Mouse (Mus musculus) gastrocnemius, adult 2 months (tissue): ENCODE measurements around the gene Tcf7l2. TPM values are rescaled to one million over a fixed set of nuclear protein-coding genes. Genes with fewer than 3 reads are reported as not detected.
A peak's percentile ranks its signal among the peaks of the same experiment; 100 is the strongest.

Experiments
- DNase-seq: peaks from one replicate; pipeline ENCODE4 v3.0.0; 2022
- H3K27ac ChIP-seq: fragments of 200-600 bp; 2 replicates; pipeline ENCODE4 v1.8.1; 2022; ENCODE audit warnings: mild to moderate bottlenecking
- H3K4me3 ChIP-seq: fragments of 200-600 bp; 2 replicates; pipeline ENCODE4 v1.8.1; 2022; ENCODE audit warnings: mild to moderate bottlenecking, moderate library complexity
- CTCF ChIP-seq: fragments of 200-600 bp; IDR thresholded peaks from 2 replicates; pipeline ENCODE4 v1.8.1; 2022; ENCODE audit warnings: antibody characterized with exemption, mild to moderate bottlenecking, moderate library complexity
- intact Hi-C: fragments of 180-260 bp; cut with DNase I; formaldehyde crosslinking; loops from one replicate; pipeline ENCODE4 v1.15.1; 2025
- total RNA-seq, 2 experiments: library from RNA; stranded (reverse); gene quantifications; 2 replicates each; pipeline ENCODE4 v1.2.3; 2021

Gene Tcf7l2
- total RNA-seq, 2 experiments from 2014 or later: 10.3 to 11.0 TPM

DNA sequence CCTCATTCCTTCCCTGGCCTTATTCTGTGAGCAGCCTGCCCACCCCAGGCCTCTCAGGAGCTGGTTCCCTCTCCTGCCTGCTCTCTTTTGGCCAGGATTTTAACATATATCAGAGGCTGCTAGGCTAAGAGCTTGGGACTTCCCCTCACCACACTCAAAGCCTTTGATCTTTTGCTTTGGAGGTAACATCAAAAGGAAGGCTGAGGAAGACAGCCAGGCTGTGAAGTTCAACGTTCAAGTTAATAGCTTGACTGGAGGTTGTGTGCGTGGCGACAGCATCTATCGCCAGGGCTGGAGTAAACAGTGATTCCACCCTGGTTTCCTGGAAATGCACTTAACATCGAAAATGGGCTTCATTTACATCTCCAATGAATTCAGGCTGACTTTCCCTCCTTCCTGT lies 51.0 kb downstream of the Tcf7l2 start:
- no peak for TF ChIP-seq CTCF
- Histone ChIP-seq H3K27ac (peak overlapping the region; percentile 59), H3K4me3 (peak overlapping the region; percentile 49)
- intact Hi-C loops: no loop called here
- DNase-seq: no peak

DNA sequence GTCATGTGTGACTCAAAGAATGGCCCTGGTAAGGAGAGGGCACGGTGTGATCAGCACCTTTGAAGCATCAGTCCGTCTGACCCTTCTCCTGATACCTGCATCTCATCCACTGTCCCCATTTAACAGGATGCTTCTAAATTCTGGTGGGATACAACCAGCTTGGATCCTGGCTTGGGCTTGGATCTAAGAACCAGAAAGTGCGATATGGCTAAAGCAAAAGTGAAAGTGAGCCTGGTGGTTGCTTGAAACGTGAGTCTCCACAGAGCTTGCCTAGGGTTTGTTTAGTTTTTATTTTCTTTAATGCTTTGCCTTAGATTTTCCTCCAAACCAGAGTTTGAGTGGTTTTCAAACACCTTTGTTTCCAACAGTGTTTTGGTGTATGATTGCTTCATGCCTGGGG lies 51.4 kb downstream of the Tcf7l2 start:
- no peak for TF ChIP-seq CTCF
- Histone ChIP-seq H3K27ac (peak overlapping the region; percentile 59), H3K4me3 (peak overlapping the region; percentile 49)
- DNase-seq: no peak
- intact Hi-C loops: no loop called here

GRCm38 (mm10) chr19:55794194-55794945 lies 52.8 kb downstream of the Tcf7l2 start:
- H3K4me3 ChIP-seq: no peak overlapping the region
- no peak for TF ChIP-seq CTCF
- intact Hi-C loops: no loop called here
- H3K27ac ChIP-seq: peak overlapping the region; percentile 59; the same call in 1 of the 2 replicates
- DNase-seq: no peak

GRCm38 (mm10) chr19:55794946-55795340 lies 53.3 kb downstream of the Tcf7l2 start:
- no peak for TF ChIP-seq CTCF
- DNase-seq: no peak
- no peak overlapping the region for H3K27ac ChIP-seq
- intact Hi-C loops: no loop called here
- no peak overlapping the region for H3K4me3 ChIP-seq

- intact Hi-C loops: no loop called here
- Histone ChIP-seq H3K27ac (no peak overlapping the region), H3K4me3 (no peak overlapping the region)
- TF ChIP-seq CTCF: no peak
- no peak for DNase-seq
These were observed 53.7 kb downstream of the Tcf7l2 start for GRCm38 (mm10) chr19:55795349-55795748.

GRCm38 (mm10) chr19:55797834-55798233 lies 56.2 kb downstream of the Tcf7l2 start:
- no peak for DNase-seq
- intact Hi-C loops: no loop called here
- H3K4me3 ChIP-seq: no peak overlapping the region
- H3K27ac ChIP-seq: no peak overlapping the region
- no peak for TF ChIP-seq CTCF

GRCm38 (mm10) chr19:55799411-55799810 lies 57.8 kb downstream of the Tcf7l2 start:
- no peak for TF ChIP-seq CTCF
- H3K4me3 ChIP-seq: no peak overlapping the region
- no peak for DNase-seq
- intact Hi-C loops: no loop called here
- H3K27ac ChIP-seq: no peak overlapping the region

- no peak overlapping the region for H3K4me3 ChIP-seq
- intact Hi-C loops: no loop called here
- DNase-seq: no peak
- no peak overlapping the region for H3K27ac ChIP-seq
- TF ChIP-seq CTCF: no peak
These were observed 58.4 kb downstream of the Tcf7l2 start for GRCm38 (mm10) chr19:55800059-55800458.

DNA sequence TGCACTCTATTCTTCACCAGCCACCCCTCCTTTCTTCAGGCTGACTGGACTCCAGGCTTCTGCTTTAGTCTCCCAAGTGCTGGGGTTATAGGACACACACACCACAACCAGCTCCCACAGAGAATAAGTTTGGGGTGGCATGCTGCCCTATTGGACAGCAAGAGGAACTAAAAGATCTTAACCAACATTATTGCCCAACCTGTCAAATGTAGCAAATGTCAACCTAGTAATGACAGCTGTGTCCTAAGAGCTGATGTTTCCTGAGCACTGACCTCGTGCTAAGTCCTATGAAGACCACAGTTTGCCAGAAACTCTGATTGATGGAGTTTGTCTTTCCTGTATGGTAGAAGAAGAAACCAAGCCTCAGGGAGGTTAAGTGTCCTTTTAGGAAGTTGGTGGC lies 61.5 kb downstream of the Tcf7l2 start:
- Histone ChIP-seq H3K4me3 (no peak overlapping the region), H3K27ac (peak overlapping the region; percentile 7; the same call in 1 of the 2 replicates)
- intact Hi-C loops: no loop called here
- no peak for TF ChIP-seq CTCF
- no peak for DNase-seq

- intact Hi-C loops: no loop called here
- Histone ChIP-seq H3K27ac (no peak overlapping the region), H3K4me3 (no peak overlapping the region)
- DNase-seq: no peak
- TF ChIP-seq CTCF: no peak
These were observed 62.2 kb downstream of the Tcf7l2 start for GRCm38 (mm10) chr19:55803797-55804196.

DNA sequence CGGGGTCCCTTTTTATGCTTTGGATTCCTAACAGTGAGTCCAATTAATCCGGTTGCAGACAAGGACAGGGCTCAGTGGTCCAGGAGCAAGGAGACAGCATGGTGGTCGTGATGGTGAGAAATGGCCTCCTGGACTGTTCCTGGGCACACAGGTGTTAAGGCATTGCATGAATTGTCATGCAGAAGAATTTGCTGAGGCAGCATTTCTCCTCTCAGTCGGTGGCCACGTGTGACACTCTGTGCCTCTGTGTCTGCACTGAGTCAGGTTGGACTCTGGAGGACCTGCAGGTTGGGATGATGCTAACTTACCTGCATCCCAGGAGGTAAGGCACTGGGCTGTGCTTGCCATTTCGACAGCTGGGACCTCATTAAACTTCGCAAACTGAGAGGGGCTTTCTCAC lies 63.2 kb downstream of the Tcf7l2 start:
- DNase-seq: no peak
- intact Hi-C loops: no loop called here
- no peak overlapping the region for H3K4me3 ChIP-seq
- TF ChIP-seq CTCF: no peak
- H3K27ac ChIP-seq: no peak overlapping the region

- peak overlapping the region; percentile 63 for H3K27ac ChIP-seq
- DNase-seq: no peak
- intact Hi-C loops: no loop called here
- H3K4me3 ChIP-seq: peak overlapping the region; percentile 46
- TF ChIP-seq CTCF: no peak
These were observed 65.0 kb downstream of the Tcf7l2 start for GRCm38 (mm10) chr19:55806434-55807193.
